Mouse (Mus musculus) heart, embryonic 13.5 days (tissue): ENCODE data around the gene Zfp334. TPM values are rescaled to one million over a fixed set of nuclear protein-coding genes. Genes with fewer than 3 reads are reported as not detected.

Experiments
- ATAC-seq: fragments of 200-750 bp; cut with Nextera tagmentation; 2 replicates; pipeline ENCODE4 v1.8.0; 2017; ENCODE audit warnings: moderate TSS enrichment; ENCODE audit not compliant: insufficient number of reproducible peaks, low FRiP score, low TSS enrichment; ENCODE audit errors: extremely low read depth
- H3K27ac ChIP-seq: fragments of 300-500 bp; sonication (generic); replicated peaks from 2 replicates; pipeline ENCODE4 v1.5.1; 2015; ENCODE audit warnings: moderate library complexity, mild to moderate bottlenecking, inconsistent platforms
- H3K27me3 ChIP-seq: fragments of 300-500 bp; sonication (generic); replicated peaks from 2 replicates; pipeline ENCODE4 v1.6.1; 2015; ENCODE audit warnings: mild to moderate bottlenecking, inconsistent platforms
- H3K36me3 ChIP-seq: fragments of 300-500 bp; sonication (generic); 2 replicates; pipeline ENCODE4 v1.6.1; 2015; ENCODE audit warnings: mild to moderate bottlenecking, inconsistent platforms
- H3K4me1 ChIP-seq: fragments of 300-500 bp; sonication (generic); 2 replicates; pipeline ENCODE4 v1.6.1; 2015; ENCODE audit warnings: inconsistent platforms
- H3K4me2 ChIP-seq: fragments of 300-500 bp; sonication (generic); 2 replicates; pipeline ENCODE4 v1.6.1; 2015; ENCODE audit warnings: inconsistent platforms, mild to moderate bottlenecking, moderate library complexity
- H3K4me3 ChIP-seq: fragments of 300-500 bp; sonication (generic); 2 replicates; pipeline ENCODE4 v1.5.1; 2015; ENCODE audit warnings: moderate library complexity, mild to moderate bottlenecking, inconsistent platforms
- H3K9ac ChIP-seq: fragments of 300-500 bp; sonication (generic); 2 replicates; pipeline ENCODE4 v1.6.1; 2015; ENCODE audit warnings: inconsistent platforms, mild to moderate bottlenecking, moderate library complexity
- H3K9me3 ChIP-seq: fragments of 300-500 bp; sonication (generic); 2 replicates; pipeline ENCODE4 v1.6.1; 2016; ENCODE audit warnings: inconsistent platforms
- WGBS: fragments of 180-500 bp; shearing (Covaris S2); methylation state at CpG from one replicate; pipeline ENCODE4 v1.1.7; 2015; ENCODE audit warnings: mixed read lengths; 5-methylcytosine and 5-hydroxymethylcytosine counted together
- polyA plus RNA-seq: library from polyadenylated mRNA; unstranded; fragments of >200 nt; fragmentation: Nextera tagmentation; extraction: Ambion mirVana; gene quantifications from 2 replicates; pipeline ENCODE4 v1.2.1, GENCODE M21; 2015

Zfp334 gene
- polyA plus RNA-seq, 1 experiment from 2014 or later, result 5.1 TPM

GRCm38 (mm10) chr2:165346180-165346579 lies 41.9 kb downstream of the Zfp334 start:
- WGBS, result 83% methylated on average over 5 of the region's 5 CpGs
- Histone ChIP-seq H3K4me2 (no peak overlapping the region), H3K9ac (no peak overlapping the region), H3K27ac (no peak overlapping the region), H3K27me3 (peaks cover under 1% of the 10 kb centered on the region; the same call in 1 of the 2 replicates), H3K9me3 (peaks cover 5% of the 10 kb centered on the region; the same call in 1 of the 2 replicates), H3K4me3 (no peak overlapping the region), H3K4me1 (no peaks in the 10 kb centered on the region), H3K36me3 (no peaks in the 10 kb centered on the region)
- no peak for ATAC-seq

- no peak overlapping the region for H3K27ac ChIP-seq
- ATAC-seq, result no peak
- 37% methylated on average over 3 of the region's 3 CpGs for WGBS
- H3K4me2 ChIP-seq, result no peak overlapping the region
- H3K36me3 ChIP-seq, result no peaks in the 10 kb centered on the region
- H3K9ac ChIP-seq, result no peak overlapping the region
- H3K4me3 ChIP-seq, result no peak overlapping the region
- no peaks in the 10 kb centered on the region for H3K4me1 ChIP-seq
- H3K27me3 ChIP-seq, result peaks cover 18% of the 10 kb centered on the region; the same call in 1 of the 2 replicates
- no peaks in the 10 kb centered on the region for H3K9me3 ChIP-seq
Measured at GRCm38 (mm10) chr2:165337191-165337590, 50.9 kb downstream of the Zfp334 start.

GRCm38 (mm10) chr2:165332610-165333210 lies 55.3 kb downstream of the Zfp334 start:
- H3K36me3 ChIP-seq, result no peaks in the 10 kb centered on the region
- ATAC-seq, result no peak
- no peaks in the 10 kb centered on the region; the same call in 1 of the 2 replicates for H3K9me3 ChIP-seq
- 46% methylated on average over 14 of the region's 14 CpGs for WGBS
- no peak overlapping the region for H3K9ac ChIP-seq
- H3K4me1 ChIP-seq, result peaks cover under 1% of the 10 kb centered on the region; the same call in 1 of the 2 replicates
- H3K27me3 ChIP-seq, result peaks cover 6% of the 10 kb centered on the region; the same call in 1 of the 2 replicates
- H3K27ac ChIP-seq, result no peak overlapping the region
- H3K4me3 ChIP-seq, result no peak overlapping the region
- H3K4me2 ChIP-seq, result no peak overlapping the region

- H3K4me2 ChIP-seq, result no peak overlapping the region
- no peak for ATAC-seq
- H3K9ac ChIP-seq, result no peak overlapping the region
- H3K9me3 ChIP-seq, result no peaks in the 10 kb centered on the region; the same call in 1 of the 2 replicates
- H3K4me3 ChIP-seq, result no peak overlapping the region
- no peaks in the 10 kb centered on the region for H3K36me3 ChIP-seq
- H3K27ac ChIP-seq, result no peak overlapping the region
- H3K4me1 ChIP-seq, result peaks cover 20% of the 10 kb centered on the region
- H3K27me3 ChIP-seq, result peaks cover 6% of the 10 kb centered on the region; the same call in 1 of the 2 replicates
- WGBS, result 8% methylated on average over 3 of the region's 3 CpGs
Measured at GRCm38 (mm10) chr2:165329703-165330102, 58.4 kb downstream of the Zfp334 start.

GRCm38 (mm10) chr2:165328746-165329145 lies 59.3 kb downstream of the Zfp334 start:
- Histone ChIP-seq H3K27ac (no peak overlapping the region), H3K9me3 (no peaks in the 10 kb centered on the region; the same call in 1 of the 2 replicates), H3K4me2 (no peak overlapping the region), H3K9ac (no peak overlapping the region), H3K27me3 (peaks cover 6% of the 10 kb centered on the region; the same call in 1 of the 2 replicates), H3K4me3 (no peak overlapping the region), H3K4me1 (peaks cover 30% of the 10 kb centered on the region), H3K36me3 (no peaks in the 10 kb centered on the region)
- ATAC-seq, result no peak
- 53% methylated on average over 5 of the region's 5 CpGs for WGBS

GRCm38 (mm10) chr2:165327386-165327785 lies 60.7 kb downstream of the Zfp334 start:
- Histone ChIP-seq H3K4me1 (peaks cover 35% of the 10 kb centered on the region), H3K4me2 (peak overlapping the region; percentile 93), H3K9ac (peak overlapping the region; percentile 85), H3K27ac (no peak overlapping the region), H3K9me3 (no peaks in the 10 kb centered on the region; the same call in 1 of the 2 replicates), H3K36me3 (no peaks in the 10 kb centered on the region), H3K4me3 (peak overlapping the region; percentile 98), H3K27me3 (peaks cover 6% of the 10 kb centered on the region; the same call in 1 of the 2 replicates)
- WGBS, result 37% methylated on average over 7 of the region's 7 CpGs
- no peak for ATAC-seq

- Histone ChIP-seq H3K9me3 (no peaks in the 10 kb centered on the region; the same call in 1 of the 2 replicates), H3K4me3 (peak within 1 kb of the TSS; percentile 98), H3K9ac (peak within 1 kb of the TSS; percentile 97), H3K27ac (peak within 1 kb of the TSS; percentile 73), H3K4me1 (peaks cover 43% of the 10 kb centered on the region), H3K36me3 (no peaks in the 10 kb centered on the region), H3K4me2 (peak within 1 kb of the TSS; percentile 93), H3K27me3 (peaks cover 6% of the 10 kb centered on the region; the same call in 1 of the 2 replicates)
- WGBS, result under 1% methylated on average over 54 of the region's 55 CpGs
- peak; percentile 97 for ATAC-seq
Measured at GRCm38 (mm10) chr2:165326304-165327190, 61.5 kb downstream of the Zfp334 start, which contains the start of gene Elmo2. TSS of gene Elmo2 (minus strand) at chr2:165326479.

GRCm38 (mm10) chr2:165325521-165326303 lies 62.3 kb downstream of the Zfp334 start:
- Histone ChIP-seq H3K4me3 (peak overlapping the region; percentile 98), H3K36me3 (no peaks in the 10 kb centered on the region), H3K27ac (peak overlapping the region; percentile 50), H3K27me3 (peaks cover 6% of the 10 kb centered on the region; the same call in 1 of the 2 replicates), H3K4me2 (peak overlapping the region; percentile 93), H3K9ac (peak overlapping the region; percentile 97), H3K9me3 (no peaks in the 10 kb centered on the region), H3K4me1 (peaks cover 52% of the 10 kb centered on the region)
- ATAC-seq, result peak; percentile 11; the same call in 1 of the 2 replicates
- 1% methylated on average over 29 of the region's 30 CpGs for WGBS
